Mouse (Mus musculus): ENCODE measurements around the gene Tubb2a.
A peak's percentile ranks its signal among the peaks of the same experiment; 100 is the strongest.

Gene Tubb2a

GRCm38 (mm10) chr13:34077492-34078271 lies at the start of gene Tubb2a:
Tubb2a (minus strand) TSS chr13:34078007.
- DNase-seq, result peak; percentile 90

GRCm38 (mm10) chr13:34125711-34126110 lies 47.9 kb upstream of the Tubb2a start:
- peak; percentile 71 for DNase-seq

- no peak for DNase-seq
Measured at GRCm38 (mm10) chr13:34120536-34120935, 42.7 kb upstream of the Tubb2a start.

GRCm38 (mm10) chr13:34119406-34119805 lies 41.6 kb upstream of the Tubb2a start:
- DNase-seq, result no peak

- no peak for DNase-seq
Measured at GRCm38 (mm10) chr13:34118816-34119215, 41.0 kb upstream of the Tubb2a start.

GRCm38 (mm10) chr13:34116508-34116907 lies 38.7 kb upstream of the Tubb2a start:
- no peak for DNase-seq

GRCm38 (mm10) chr13:34114654-34115053 lies 36.8 kb upstream of the Tubb2a start:
- DNase-seq, result no peak

- DNase-seq, result no peak
Measured at GRCm38 (mm10) chr13:34113086-34113485, 35.3 kb upstream of the Tubb2a start.

- DNase-seq, result no peak
Measured at GRCm38 (mm10) chr13:34112369-34113081, 34.7 kb upstream of the Tubb2a start.

- DNase-seq, result no peak
Measured at GRCm38 (mm10) chr13:34111878-34112277, 34.1 kb upstream of the Tubb2a start.

- DNase-seq, result no peak
Measured at GRCm38 (mm10) chr13:34111019-34111418, 33.2 kb upstream of the Tubb2a start.

GRCm38 (mm10) chr13:34109677-34110058 lies 31.9 kb upstream of the Tubb2a start:
- peak; percentile 76 for DNase-seq

- no peak for DNase-seq
Measured at GRCm38 (mm10) chr13:34109035-34109676, 31.3 kb upstream of the Tubb2a start.

- DNase-seq, result no peak
Measured at GRCm38 (mm10) chr13:34106999-34107398, 29.2 kb upstream of the Tubb2a start.

GRCm38 (mm10) chr13:34106256-34106655 lies 28.4 kb upstream of the Tubb2a start:
- no peak for DNase-seq

- DNase-seq, result no peak
Measured at GRCm38 (mm10) chr13:34105364-34105763, 27.6 kb upstream of the Tubb2a start.

- DNase-seq, result no peak
Measured at GRCm38 (mm10) chr13:34101908-34102307, 24.1 kb upstream of the Tubb2a start.

- DNase-seq, result no peak
Measured at GRCm38 (mm10) chr13:34101247-34101646, 23.4 kb upstream of the Tubb2a start.

GRCm38 (mm10) chr13:34100733-34101132 lies 22.9 kb upstream of the Tubb2a start:
- DNase-seq, result no peak

GRCm38 (mm10) chr13:34097086-34097485 lies 19.3 kb upstream of the Tubb2a start:
- DNase-seq, result no peak

GRCm38 (mm10) chr13:34096455-34096854 lies 18.6 kb upstream of the Tubb2a start:
- no peak for DNase-seq

GRCm38 (mm10) chr13:34095542-34096435 lies 18.0 kb upstream of the Tubb2a start:
- DNase-seq, result no peak

- no peak for DNase-seq
Measured at GRCm38 (mm10) chr13:34089358-34089757, 11.6 kb upstream of the Tubb2a start.

Data from kidney, adult 9 months (tissue).